Mouse (Mus musculus) kidney, adult 2 months (tissue): ENCODE data around the gene Pde1a. TPM values are rescaled to one million over a fixed set of nuclear protein-coding genes. Genes with fewer than 3 reads are reported as not detected.

Experiments
- DNase-seq: peaks from one replicate; pipeline ENCODE4 v3.0.0; 2021
- H3K27ac ChIP-seq: fragments of 200-500 bp; 2 replicates; pipeline ENCODE4 v1.5.1; 2012; ENCODE audit warnings: low read depth, low read length, control low read depth, inconsistent platforms; ENCODE audit not compliant: insufficient read depth
- H3K27me3 ChIP-seq: fragments of 200-500 bp; replicated peaks from 2 replicates; pipeline ENCODE4 v1.6.1; 2012; ENCODE audit warnings: mild to moderate bottlenecking, moderate library complexity, low read length, inconsistent platforms; ENCODE audit not compliant: control insufficient read depth, insufficient read depth
- H3K36me3 ChIP-seq: fragments of 200-500 bp; 2 replicates; pipeline ENCODE4 v1.6.1; 2012; ENCODE audit warnings: mild to moderate bottlenecking, moderate library complexity, low read length, inconsistent platforms; ENCODE audit not compliant: control insufficient read depth, insufficient read depth
- H3K4me1 ChIP-seq: fragments of 200-500 bp; 2 replicates; pipeline ENCODE4 v1.6.1; 2011; ENCODE audit warnings: low read length; ENCODE audit not compliant: control insufficient read depth, insufficient read depth
- H3K4me3 ChIP-seq: fragments of 200-500 bp; 2 replicates; pipeline ENCODE4 v1.5.1; 2011; ENCODE audit warnings: mild to moderate bottlenecking, low read depth, low read length, control low read depth; ENCODE audit not compliant: insufficient read depth
- CTCF ChIP-seq: fragments of 200-500 bp; conservative IDR thresholded peaks from 2 replicates; pipeline ENCODE4 v1.5.1; 2011; ENCODE audit warnings: low read depth, mild to moderate bottlenecking, control low read depth, low read length, moderate library complexity, mixed read lengths; ENCODE audit not compliant: insufficient read depth, insufficient read length
- POLR2A ChIP-seq: fragments of 200-500 bp; IDR thresholded peaks from one replicate; pipeline ENCODE4 v1.6.1; 2011; ENCODE audit warnings: low read depth, low read length, control low read depth
- WGBS: fragments of 180-500 bp; shearing (Covaris S2); methylation state at CpG from one replicate; pipeline ENCODE4 v1.1.7; 2018; 5-methylcytosine and 5-hydroxymethylcytosine counted together
- polyA plus RNA-seq: library from polyadenylated mRNA; depleted of rRNA; stranded (reverse); fragments of >200 nt; gene quantifications from 2 replicates; pipeline ENCODE4 v1.2.3, GENCODE M21; 2012; rRNA removed

Gene Pde1a
- polyA plus RNA-seq, 1 experiment, result 67.3 TPM

- Histone ChIP-seq H3K4me3 (no peak overlapping the region), H3K36me3 (no peaks in the 10 kb centered on the region), H3K27me3 (no peaks in the 10 kb centered on the region), H3K27ac (no peak overlapping the region), H3K4me1 (no peaks in the 10 kb centered on the region)
- TF ChIP-seq CTCF (no peak), POLR2A (no peak)
- DNase-seq, result no peak
- WGBS, result 53% methylated on average over 8 of the region's 8 CpGs
Observed at GRCm38 (mm10) chr2:79785541-79786134, 343.6 kb downstream of the Pde1a start.

Other genes with a start within 250 kb of the Pde1a start
- gene Prdx6b, start 163.0 kb upstream of the Pde1a start, polyA plus RNA-seq, result 0.02 and 0.03 TPM in 2 replicates
- 16.4 and 19.4 TPM in 2 replicates for gene Dnajc10, start 186.0 kb upstream of the Pde1a start, polyA plus RNA-seq